Mouse (Mus musculus): Measurements from ENCODE around the gene Mob3b. TPM values are rescaled to one million over a fixed set of nuclear protein-coding genes. Genes with fewer than 3 reads are reported as not detected.

Gene Mob3b
- polyA plus RNA-seq, 1 experiment from 2014 or later: 14.9 TPM

- no peak for DNase-seq
- Histone ChIP-seq H3K4me1 (ENCODE audit: insufficient read depth) (peaks cover 24% of the 10 kb centered on the region), H3K27ac (ENCODE audit: low read depth) (no peak overlapping the region), H3K4me2 (peak overlapping the region; percentile 10; the same call in 1 of the 2 replicates), H3K36me3 (ENCODE audit: insufficient read depth) (no peaks in the 10 kb centered on the region), H3K4me3 (ENCODE audit: low read depth, low read length) (no peak overlapping the region), H3K9me3 (ENCODE audit: low read depth, low read length) (no peaks in the 10 kb centered on the region), H3K27me3 (ENCODE audit: insufficient read depth, low read length) (no peaks in the 10 kb centered on the region), H3K9ac (no peak overlapping the region)
- peak; percentile 46 for ATAC-seq (ENCODE audit: insufficient read depth)
- TF ChIP-seq CTCF (IDR thresholded peaks at IDR 0.05; ENCODE audit: low read depth): no peak
- WGBS: 12% methylated on average over 6 of the region's 6 CpGs
These were observed 31.9 kb downstream of the Mob3b start for GRCm38 (mm10) chr4:35125299-35125777.

- no peak overlapping the region for H3K4me3 ChIP-seq (ENCODE audit: low read depth, low read length)
- ATAC-seq (ENCODE audit: insufficient read depth) (peak; percentile 38; the same call in 1 of the 2 replicates), DNase-seq (peak; percentile 71)
- TF ChIP-seq CTCF (IDR thresholded peaks at IDR 0.05; ENCODE audit: low read depth): no peak
- H3K27me3 ChIP-seq (ENCODE audit: insufficient read depth, low read length): no peaks in the 10 kb centered on the region
- H3K27ac ChIP-seq (ENCODE audit: low read depth): peak overlapping the region; percentile 65; the same call in 1 of the 2 replicates
- H3K4me1 ChIP-seq (ENCODE audit: insufficient read depth): peaks cover 18% of the 10 kb centered on the region
- H3K9ac ChIP-seq: no peak overlapping the region
- 50% methylated on average over 11 of the region's 11 CpGs for WGBS
- H3K36me3 ChIP-seq (ENCODE audit: insufficient read depth): no peaks in the 10 kb centered on the region
- no peaks in the 10 kb centered on the region for H3K9me3 ChIP-seq (ENCODE audit: low read depth, low read length)
- H3K4me2 ChIP-seq: peak overlapping the region; percentile 31; the same call in 1 of the 2 replicates
These were observed 33.3 kb downstream of the Mob3b start for GRCm38 (mm10) chr4:35124027-35124426.

- no peak for ATAC-seq (ENCODE audit: insufficient read depth)
These were observed 34.2 kb downstream of the Mob3b start for GRCm38 (mm10) chr4:35123087-35123486.

GRCm38 (mm10) chr4:35121060-35121459 lies 36.2 kb downstream of the Mob3b start:
- Histone ChIP-seq H3K27ac (ENCODE audit: low read depth) (no peak overlapping the region), H3K4me1 (ENCODE audit: insufficient read depth) (peaks cover 14% of the 10 kb centered on the region), H3K4me3 (ENCODE audit: low read depth, low read length) (no peak overlapping the region), H3K9me3 (ENCODE audit: low read depth, low read length) (no peaks in the 10 kb centered on the region), H3K4me2 (no peak overlapping the region), H3K27me3 (ENCODE audit: insufficient read depth, low read length) (no peaks in the 10 kb centered on the region), H3K9ac (no peak overlapping the region), H3K36me3 (ENCODE audit: insufficient read depth) (no peaks in the 10 kb centered on the region)
- DNase-seq: no peak
- no peak for TF ChIP-seq CTCF (IDR thresholded peaks at IDR 0.05; ENCODE audit: low read depth)
- no peak for ATAC-seq (ENCODE audit: insufficient read depth)
- 61% methylated on average over 12 of the region's 12 CpGs for WGBS

More at GRCm38 (mm10) chr4:35123087-35123486, 34.2 kb downstream of the Mob3b start:
- no peaks in the 10 kb centered on the region for H3K27me3 ChIP-seq (ENCODE audit: insufficient read depth, low read length)
- H3K9ac ChIP-seq: no peak overlapping the region
- H3K4me2 ChIP-seq: no peak overlapping the region; the same call in 1 of the 2 replicates
- DNase-seq: no peak
- no peak overlapping the region for H3K27ac ChIP-seq (ENCODE audit: low read depth)
- H3K4me1 ChIP-seq (ENCODE audit: insufficient read depth): peaks cover 14% of the 10 kb centered on the region
- 78% methylated on average over 5 of the region's 5 CpGs for WGBS
- TF ChIP-seq CTCF (IDR thresholded peaks at IDR 0.05; ENCODE audit: low read depth): no peak
- no peak overlapping the region for H3K4me3 ChIP-seq (ENCODE audit: low read depth, low read length)
- no peaks in the 10 kb centered on the region for H3K36me3 ChIP-seq (ENCODE audit: insufficient read depth)
- H3K9me3 ChIP-seq (ENCODE audit: low read depth, low read length): no peaks in the 10 kb centered on the region

- Histone ChIP-seq H3K4me1 (ENCODE audit: insufficient read depth) (peaks cover 13% of the 10 kb centered on the region), H3K27ac (ENCODE audit: low read depth) (no peak overlapping the region), H3K4me3 (ENCODE audit: low read depth, low read length) (no peak overlapping the region), H3K9me3 (ENCODE audit: low read depth, low read length) (no peaks in the 10 kb centered on the region), H3K36me3 (ENCODE audit: insufficient read depth) (no peaks in the 10 kb centered on the region), H3K27me3 (ENCODE audit: insufficient read depth, low read length) (no peaks in the 10 kb centered on the region), H3K4me2 (no peak overlapping the region), H3K9ac (no peak overlapping the region)
- WGBS: 89% methylated on average over 8 of the region's 8 CpGs
- TF ChIP-seq CTCF (IDR thresholded peaks at IDR 0.05; ENCODE audit: low read depth): no peak
- ATAC-seq (ENCODE audit: insufficient read depth) (no peak), DNase-seq (no peak)
These were observed 36.7 kb downstream of the Mob3b start for GRCm38 (mm10) chr4:35120575-35120974.

- H3K27ac ChIP-seq (ENCODE audit: low read depth): no peak overlapping the region
- TF ChIP-seq CTCF (IDR thresholded peaks at IDR 0.05; ENCODE audit: low read depth): no peak
- H3K4me3 ChIP-seq (ENCODE audit: low read depth, low read length): no peak overlapping the region
- H3K9ac ChIP-seq: no peak overlapping the region
- no peaks in the 10 kb centered on the region for H3K36me3 ChIP-seq (ENCODE audit: insufficient read depth)
- no peaks in the 10 kb centered on the region for H3K27me3 ChIP-seq (ENCODE audit: insufficient read depth, low read length)
- H3K4me2 ChIP-seq: no peak overlapping the region
- ATAC-seq (ENCODE audit: insufficient read depth): no peak
- H3K4me1 ChIP-seq (ENCODE audit: insufficient read depth): peaks cover 9% of the 10 kb centered on the region
- H3K9me3 ChIP-seq (ENCODE audit: low read depth, low read length): no peaks in the 10 kb centered on the region
- WGBS: 44% methylated on average over 4 of the region's 4 CpGs
- no peak for DNase-seq
These were observed 37.1 kb downstream of the Mob3b start for GRCm38 (mm10) chr4:35120159-35120558.

GRCm38 (mm10) chr4:35118851-35119250 lies 38.4 kb downstream of the Mob3b start:
- H3K27ac ChIP-seq (ENCODE audit: low read depth): no peak overlapping the region
- H3K9me3 ChIP-seq (ENCODE audit: low read depth, low read length): no peaks in the 10 kb centered on the region
- WGBS: 63% methylated on average over 2 of the region's 2 CpGs
- H3K4me1 ChIP-seq (ENCODE audit: insufficient read depth): peaks cover 6% of the 10 kb centered on the region
- DNase-seq: no peak
- no peak for ATAC-seq (ENCODE audit: insufficient read depth)
- H3K4me2 ChIP-seq: no peak overlapping the region
- no peak for TF ChIP-seq CTCF (IDR thresholded peaks at IDR 0.05; ENCODE audit: low read depth)
- H3K4me3 ChIP-seq (ENCODE audit: low read depth, low read length): no peak overlapping the region
- no peak overlapping the region for H3K9ac ChIP-seq
- H3K27me3 ChIP-seq (ENCODE audit: insufficient read depth, low read length): no peaks in the 10 kb centered on the region
- no peaks in the 10 kb centered on the region for H3K36me3 ChIP-seq (ENCODE audit: insufficient read depth)
